Mouse (Mus musculus): Measurements from ENCODE around the gene Ahsg.

Ahsg gene

DNA sequence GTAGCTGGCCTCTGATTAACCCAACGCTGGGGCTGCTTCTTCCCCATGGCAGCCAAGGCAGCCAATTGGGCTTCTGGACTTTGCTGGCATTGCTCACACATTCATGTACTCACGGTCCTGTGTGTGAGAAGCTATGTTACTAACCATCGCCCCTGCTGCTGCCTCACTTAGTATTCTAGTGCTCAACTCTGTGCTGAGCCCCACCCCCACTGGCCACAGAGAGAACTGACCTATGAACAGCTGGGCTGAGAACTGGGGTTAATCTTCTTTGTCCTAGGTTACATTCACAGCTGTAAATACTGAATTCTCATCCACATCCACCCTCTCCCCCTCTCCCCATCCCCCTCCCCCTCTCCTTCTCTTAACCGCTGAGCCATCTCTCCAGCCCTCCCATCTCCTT, 2.2 kb upstream of the Ahsg start:
- no peak for DNase-seq

DNA sequence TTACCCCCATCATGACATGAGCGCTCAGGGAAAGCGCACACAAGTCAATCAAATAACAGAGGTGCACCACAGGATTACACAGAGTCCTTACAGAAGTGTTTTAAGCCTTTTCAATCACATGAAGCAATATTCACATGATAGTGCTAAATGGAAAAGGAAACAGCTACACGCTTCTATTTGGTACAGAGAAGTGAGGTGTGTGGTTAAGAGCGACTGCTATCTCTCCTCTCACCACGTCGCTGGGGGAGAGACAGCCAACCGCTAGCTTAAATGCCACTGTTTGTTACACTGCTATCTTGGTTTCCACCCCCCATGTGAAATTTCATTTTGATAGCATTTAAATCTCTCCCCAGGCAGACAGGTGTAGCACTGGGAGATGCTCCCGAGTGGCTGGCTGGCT, 1.4 kb upstream of the Ahsg start:
- no peak for DNase-seq

DNA sequence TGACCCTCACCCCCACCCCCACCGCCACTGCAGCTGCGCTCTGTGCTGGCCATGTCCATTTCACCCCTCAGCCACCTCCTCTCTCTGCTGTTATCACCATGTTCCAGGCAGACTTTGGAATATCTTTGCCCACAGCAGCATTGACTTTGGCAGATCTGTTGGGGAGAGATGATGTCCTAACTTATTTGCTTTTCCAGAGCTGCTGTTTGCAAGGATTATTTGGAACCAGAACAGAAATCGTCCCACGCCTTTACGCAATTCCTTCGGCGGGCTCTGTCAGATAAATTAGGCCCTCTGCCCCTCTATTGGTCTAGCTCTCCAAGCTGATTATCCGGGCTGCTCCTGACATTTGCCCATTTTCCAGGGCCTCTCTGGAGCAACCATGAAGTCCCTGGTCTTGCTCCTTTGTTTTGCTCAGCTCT, 667 bp downstream of the Ahsg start:
- DNase-seq, result no peak

DNA sequence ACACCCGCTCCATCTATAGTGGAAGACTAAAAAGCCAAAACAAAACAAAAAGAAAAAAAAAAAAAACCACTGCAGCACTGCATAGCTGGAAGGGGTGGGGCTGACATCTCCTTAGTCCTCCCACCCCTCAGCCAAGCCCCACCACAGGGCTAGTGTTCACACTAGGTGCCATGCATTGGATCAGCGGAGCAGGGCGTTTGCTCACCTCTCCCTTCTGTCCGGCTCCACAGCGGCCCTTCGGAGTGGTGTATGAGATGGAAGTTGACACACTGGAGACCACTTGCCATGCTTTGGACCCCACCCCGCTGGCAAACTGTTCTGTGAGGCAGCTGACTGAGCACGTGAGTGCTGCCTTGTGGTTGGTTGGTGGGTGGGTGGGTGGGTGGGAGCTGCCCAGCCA, 3.0 kb downstream of the Ahsg start:
- DNase-seq, result no peak

DNA sequence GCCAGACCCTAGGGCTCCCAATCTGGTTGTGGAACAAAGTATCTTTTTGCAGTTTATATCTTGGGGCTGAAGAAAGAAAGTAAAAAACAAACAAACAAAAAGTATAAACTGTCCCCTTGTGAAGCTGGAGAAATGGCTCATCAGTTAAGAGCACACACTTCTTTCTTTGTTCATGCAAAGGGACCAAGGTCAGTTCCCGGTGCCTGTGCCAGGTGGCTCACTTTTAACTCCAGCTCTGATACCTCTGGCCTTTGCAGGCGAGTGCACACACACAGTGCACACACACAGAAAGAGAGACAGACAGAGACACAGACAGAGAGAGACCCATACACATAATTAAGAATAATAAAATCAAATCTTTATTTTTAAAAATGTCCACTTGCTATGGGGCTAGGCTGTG, 5.5 kb downstream of the Ahsg start:
- no peak for DNase-seq

DNA sequence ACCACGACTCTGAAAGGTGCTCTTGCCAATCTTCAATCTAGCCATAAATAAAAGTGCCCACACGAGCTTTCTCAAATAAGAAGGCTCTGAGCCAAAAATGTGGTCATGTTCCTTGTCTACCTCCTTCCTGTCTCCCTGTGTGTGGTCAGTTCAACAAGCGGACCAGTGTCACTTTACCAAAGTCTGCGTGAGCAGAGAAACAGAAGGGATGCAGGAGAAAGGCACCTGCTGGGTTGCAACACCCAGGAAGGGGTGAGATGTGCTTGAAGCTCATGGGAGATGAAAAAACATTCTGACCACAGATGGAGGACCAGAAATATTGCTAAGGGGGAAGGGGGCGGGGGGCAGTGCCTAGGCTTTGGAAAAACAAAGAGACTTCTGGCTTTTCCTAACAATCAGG, 8.3 kb downstream of the Ahsg start:
- no peak for DNase-seq

DNA sequence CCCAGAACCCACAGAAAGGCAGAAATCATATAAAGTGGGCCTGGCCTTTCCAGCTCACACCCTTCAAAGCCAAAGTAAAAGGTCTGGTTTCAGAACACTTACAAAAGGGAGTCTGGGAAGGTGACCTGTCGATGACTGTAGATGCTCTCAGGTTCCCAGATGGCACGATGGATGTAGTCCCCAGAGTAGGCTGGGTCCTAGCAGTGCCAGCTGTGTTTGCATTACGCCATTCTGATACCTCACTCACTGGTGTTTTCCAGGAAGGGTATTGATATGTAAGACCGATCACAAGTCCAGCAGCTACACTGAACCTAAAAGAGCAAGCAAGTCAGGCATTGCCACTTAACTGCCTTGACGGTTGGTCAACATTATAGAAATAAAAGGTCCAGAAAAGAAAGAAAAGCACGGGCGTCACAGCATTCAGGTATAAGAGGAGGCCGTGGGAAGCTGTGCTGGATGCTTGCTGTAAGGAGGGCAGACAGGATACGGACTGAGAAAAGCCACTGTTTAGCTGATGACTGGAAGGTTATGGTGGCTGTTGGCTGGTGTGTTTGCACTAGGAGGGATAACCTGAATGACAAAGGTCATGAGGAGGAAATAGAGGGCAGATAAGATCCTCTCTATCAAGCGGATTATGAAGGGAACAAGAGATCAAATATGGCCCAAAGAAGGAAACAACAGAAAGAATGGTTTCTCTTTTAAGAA, 8.9 kb downstream of the Ahsg start:
- DNase-seq, result no peak

DNA sequence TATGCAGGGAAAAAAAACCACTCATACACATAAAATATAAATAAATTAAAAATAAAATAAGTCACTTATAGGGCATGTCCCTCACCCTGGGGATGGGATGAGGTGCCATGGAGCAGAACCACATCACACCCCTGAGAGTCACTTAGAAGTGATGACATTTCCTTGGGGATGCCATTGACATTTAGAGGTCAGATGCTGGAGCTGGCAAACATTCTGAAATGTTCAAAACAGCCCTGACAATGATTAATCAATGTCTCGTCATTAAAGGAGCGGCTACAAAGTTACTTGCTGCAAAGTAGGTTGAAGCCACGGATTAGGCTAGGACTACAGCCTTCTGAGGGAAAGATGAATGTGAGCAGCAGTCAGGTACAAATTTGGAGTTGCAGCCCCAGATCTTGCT, 10.2 kb downstream of the Ahsg start:
- no peak for DNase-seq

DNA sequence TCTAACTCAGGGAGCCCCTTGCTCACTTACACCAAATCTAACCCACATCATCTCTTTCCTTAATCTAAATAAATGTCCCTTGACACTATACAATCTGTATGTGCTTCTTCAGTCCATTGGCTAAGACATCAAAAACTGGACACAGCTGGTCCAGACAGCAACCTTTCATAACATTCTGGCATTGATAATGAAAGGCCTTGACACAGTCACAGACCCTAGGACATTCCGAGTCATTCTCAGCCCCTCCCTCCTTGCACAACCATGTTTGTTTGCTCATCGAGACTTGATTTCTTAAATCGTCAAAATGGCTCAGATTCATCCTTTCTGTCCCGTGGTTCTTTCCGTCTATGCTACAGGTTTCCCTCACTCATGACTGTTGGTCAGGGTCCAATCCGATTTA, 18.2 kb downstream of the Ahsg start:
- no peak for DNase-seq

DNA sequence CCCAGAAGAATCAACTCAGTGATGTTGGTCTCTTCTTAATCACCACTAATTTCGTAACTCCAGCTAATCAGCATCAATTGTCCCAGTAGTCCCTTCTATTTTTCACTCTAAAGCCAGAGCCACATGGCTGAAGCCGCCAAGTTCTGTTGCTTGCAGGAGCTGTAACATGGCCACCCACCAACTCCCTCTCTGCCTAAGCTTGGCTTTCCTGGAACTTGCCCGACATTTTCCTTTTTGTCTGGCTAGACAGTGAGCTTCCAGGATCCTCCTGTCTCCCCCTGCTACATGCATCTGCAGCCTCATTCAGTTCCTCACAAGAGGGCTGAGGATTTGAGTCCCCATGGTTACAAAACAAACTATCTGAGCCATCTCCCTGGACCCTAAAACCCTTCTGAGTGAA, 20.9 kb downstream of the Ahsg start:
- no peak for DNase-seq

DNA sequence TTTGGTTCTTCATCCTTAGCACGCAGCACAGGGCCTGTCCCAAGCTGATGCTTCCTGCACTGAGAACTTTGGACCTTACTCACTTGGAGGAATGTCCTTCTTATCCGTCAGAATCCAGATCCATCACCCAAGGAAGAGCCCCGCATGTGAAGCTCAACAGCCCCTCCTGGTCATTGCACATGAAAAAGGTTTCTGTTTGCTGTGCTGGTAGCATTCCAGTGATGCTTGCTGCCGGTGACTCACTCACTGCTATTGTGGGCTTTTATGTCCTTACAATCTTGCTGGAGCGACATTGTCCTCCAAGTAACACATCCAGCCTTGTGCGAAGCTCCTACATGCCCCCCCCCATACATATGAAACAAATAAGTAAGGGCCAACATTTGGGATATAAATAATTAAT, 21.8 kb downstream of the Ahsg start:
- no peak for DNase-seq

DNA sequence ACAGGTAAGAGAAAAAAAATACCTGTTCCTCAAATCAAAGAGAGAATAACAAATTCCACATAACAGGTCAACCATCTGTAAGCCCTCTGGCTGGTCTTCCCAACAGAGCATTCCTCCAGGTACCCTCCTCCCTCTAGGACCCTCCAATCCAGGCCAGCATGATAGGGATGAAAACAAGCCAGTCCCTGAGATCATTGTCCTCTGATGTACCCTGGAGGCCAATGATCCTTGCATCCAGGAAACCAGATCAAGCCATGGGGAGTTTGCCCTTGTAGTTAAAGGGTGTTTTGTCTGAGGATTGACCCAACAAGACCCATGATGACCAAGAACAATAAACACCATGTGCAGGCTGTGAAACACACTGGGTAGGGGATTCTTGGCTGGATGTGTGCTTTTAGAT, 23.2 kb downstream of the Ahsg start:
- DNase-seq, result no peak

DNA sequence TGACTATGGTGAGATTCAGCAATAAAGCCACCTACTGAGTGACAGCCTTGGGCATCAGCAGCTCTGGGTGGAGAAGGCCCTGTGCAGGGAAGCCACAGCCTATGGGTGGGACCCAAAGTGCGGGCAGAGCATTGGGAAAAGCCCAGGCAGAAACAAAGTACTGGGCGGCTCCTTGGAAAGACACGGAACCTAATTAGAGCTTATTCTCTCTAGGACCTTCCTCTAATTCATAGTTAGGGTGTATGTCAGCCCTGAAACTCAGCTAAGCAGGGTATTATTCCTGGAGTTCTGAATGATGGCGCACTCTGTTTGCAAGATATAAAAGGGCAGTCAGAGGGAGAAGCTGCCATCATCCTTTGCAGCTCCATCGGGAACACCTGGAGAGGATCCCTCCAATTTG, 27.0 kb downstream of the Ahsg start, which contains the start of gene Fetub:
Gene Fetub, plus strand, starts transcription at position 301 of the 400 bp plus-strand sequence.
- DNase-seq, result no peak

DNA sequence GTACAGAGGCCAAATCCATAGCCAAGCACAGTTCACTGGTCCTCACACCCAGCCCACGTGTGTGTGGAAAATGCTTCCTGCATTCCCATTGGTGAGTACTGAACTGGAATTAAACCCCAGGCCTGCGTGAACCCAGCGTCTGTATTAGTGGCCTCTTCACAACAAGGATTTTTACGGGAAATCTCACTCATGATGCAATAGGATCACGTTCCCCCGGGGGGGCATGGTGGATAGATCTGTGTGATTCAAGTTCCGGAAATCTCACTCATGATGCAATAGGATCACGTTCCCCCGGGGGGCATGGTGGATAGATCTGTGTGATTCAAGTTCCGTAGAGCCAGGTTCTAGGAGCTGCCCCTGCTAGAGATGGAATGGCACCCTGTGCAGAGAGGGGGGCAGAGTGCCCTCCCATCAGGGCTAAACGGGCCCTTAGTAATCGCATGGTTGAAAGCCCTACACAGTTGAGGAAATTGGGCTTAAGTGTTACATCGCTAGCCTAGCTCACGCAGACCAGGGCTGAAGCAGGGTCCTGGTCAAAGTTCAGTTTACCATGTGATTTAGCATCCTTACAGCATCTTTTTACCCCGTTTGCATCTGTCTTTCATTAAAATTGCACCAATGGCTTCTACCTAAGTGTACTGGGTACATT, 27.7 kb downstream of the Ahsg start:
- DNase-seq, result no peak

DNA sequence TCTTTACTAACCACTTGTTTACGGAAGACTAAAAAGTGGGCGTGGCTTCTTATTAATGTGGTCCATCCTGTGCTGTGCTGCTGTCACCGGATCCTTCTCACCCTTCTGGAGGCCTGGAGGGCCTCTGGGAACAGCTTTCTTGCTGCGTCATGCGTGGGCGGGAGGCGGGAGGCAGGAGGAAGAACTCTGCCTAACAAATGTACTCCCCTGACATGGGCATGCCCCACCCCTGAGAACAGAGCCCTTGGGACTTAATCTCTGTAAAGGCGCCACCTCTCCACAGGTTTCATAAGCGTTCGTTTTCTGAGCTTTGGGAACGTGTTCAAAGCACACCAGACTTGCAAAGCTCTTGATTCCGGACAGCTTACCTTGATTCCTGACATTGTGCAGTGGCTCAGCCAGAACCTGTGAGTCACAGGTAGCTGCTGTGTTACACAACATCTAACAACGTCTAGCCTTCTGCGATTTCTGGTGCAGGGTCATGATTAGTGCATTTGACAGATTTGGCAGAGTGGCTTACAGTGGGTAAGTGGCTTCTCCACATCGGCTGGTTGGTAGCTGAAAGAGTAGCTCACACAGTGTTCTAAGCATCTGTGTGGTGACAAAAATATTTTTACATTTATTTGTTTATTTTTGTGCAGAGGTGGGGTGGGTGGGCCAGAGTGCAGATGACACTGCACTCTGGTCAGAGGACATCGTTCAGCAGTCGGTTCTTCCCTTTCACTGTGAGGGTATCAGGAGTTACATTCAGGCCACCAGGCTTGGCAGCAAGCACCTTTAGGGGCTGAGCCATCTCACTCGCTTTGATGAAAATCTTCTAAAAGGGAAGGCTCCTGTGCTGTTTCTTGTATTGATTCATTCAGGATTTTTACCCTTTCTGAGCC, 29.1 kb downstream of the Ahsg start:
- no peak for DNase-seq

DNA sequence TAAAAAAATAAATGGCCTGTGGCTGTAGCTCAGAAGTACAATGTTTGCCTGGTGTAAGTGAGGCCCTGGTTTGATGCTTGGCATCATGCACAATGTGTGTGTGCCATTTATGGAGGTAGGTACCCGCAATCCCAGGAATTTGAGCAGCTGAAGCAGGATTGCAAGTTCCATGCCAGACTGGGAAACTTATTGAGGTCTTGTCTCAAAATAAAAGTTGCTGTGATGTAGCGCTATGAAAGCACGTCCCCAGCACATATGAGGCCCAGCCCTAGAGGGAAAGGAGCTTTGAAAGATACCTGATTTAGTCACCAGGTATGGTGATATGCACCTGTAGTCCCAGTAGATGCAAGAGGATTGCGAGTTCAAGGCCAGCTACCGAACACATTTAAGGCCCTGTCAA, 30.7 kb downstream of the Ahsg start:
- DNase-seq, result no peak

DNA sequence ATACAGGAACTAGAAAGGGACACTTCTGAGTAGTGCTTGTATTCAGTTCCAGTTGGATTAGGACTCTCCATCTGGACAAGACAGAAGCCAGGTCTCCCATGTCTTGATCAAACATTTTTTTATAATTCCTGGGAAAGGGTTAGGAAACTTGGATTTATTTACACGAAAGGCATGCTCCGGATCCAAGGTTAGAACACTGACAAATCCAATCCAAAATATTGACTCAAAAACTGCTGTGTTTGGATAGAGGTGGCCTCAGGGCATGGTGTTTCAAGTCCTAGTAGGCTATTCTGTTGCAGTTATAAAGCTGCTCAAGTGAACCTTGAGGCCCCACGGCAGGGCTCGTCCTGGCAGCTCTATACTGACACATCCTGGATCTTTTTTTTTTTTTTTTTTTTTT, 31.4 kb downstream of the Ahsg start:
- no peak for DNase-seq

DNA sequence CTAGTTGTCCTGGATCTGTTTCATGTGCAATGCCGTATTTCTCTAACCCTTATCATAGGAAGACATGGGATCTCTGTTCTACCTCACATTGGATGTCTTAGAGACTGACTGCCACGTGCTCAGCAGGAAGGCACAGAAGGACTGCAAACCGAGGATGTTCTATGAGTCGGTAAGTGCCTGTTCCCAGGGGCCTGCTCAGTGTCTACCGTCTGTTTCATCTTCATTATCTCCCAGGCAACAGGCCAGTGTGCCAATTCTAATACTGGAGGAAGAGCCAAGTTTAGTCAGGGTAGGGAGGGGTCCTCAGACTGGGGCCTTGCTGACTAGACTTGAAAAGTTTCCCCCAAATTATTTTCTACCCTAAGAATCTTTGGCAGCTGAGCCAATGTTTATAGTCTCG, 38.5 kb downstream of the Ahsg start:
- no peak for DNase-seq

DNA sequence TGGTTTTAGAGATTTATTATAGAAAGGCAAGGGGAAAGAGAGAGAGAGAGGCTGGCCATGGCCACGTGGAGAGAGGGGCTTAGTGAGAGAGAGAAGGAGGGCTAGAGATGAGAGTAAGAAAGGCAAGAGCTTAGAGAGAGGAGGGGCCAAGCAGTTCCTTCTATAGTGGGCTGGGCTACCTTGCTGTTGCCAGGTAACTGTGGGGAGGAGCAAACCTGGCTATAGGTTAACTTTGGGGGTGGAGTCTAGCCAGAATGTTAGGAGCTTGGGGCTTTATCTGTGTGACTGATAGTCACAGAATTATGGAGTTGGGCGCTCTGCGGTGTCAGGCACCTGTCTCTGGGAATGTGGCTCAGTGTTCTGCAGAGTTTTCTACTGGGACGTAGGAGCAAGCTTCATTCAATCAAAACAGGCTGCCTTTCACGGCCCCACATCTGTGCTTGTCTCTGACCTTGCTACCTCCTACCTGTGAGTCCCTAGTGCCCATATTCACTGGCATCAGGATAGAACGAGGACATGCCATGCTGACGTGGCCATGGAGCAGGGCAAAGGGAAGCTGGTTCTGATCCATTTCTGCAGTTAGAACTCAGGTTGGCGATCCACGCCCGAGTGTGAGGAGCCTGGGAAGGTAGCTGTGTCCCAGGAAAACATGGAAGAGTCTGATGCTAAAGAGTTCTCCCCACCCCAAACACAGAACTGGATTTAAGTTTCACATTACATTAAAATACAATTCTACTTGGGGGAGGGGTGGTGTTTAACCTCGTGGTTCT, 40.5 kb downstream of the Ahsg start:
- DNase-seq, result no peak

DNA sequence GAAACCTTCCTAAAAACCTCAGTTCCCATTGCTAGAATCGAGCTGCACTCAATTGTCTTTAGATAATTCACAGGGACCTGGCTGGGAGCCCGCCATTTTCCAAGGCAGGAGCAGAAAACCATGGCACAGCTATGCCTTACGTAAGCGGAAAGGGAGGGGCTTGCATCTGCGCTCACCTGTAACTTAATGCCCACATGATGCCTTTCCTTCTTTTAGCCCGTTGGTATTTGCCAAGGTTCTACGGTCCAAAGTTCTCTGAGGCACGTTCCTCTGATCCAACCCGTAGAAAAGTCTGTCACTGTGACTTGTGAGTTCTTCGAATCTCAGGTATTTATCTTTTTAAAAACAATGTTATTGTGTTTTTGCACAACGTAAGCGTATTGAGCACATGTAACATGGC, 46.6 kb downstream of the Ahsg start:
- DNase-seq, result no peak

DNA sequence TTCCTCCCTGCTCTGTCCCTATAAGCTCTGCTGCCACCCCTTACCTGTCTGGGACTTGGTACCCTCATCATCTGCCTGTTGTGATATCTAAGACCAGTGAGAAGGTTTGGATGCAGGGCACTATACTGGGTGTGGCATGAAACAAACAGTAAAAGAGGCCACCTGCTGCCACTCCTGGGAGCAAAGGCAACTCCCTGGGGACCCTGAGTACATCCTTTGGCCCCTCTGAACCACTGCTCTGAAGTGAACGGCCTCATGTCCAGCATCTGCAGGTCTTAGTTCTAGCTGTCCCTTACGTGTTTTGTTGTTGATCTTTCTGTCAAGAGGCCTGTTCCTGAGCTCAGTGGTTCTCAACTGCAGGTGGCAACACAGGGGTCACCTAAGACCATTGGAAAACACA, 47.5 kb downstream of the Ahsg start:
- DNase-seq, result no peak

DNA sequence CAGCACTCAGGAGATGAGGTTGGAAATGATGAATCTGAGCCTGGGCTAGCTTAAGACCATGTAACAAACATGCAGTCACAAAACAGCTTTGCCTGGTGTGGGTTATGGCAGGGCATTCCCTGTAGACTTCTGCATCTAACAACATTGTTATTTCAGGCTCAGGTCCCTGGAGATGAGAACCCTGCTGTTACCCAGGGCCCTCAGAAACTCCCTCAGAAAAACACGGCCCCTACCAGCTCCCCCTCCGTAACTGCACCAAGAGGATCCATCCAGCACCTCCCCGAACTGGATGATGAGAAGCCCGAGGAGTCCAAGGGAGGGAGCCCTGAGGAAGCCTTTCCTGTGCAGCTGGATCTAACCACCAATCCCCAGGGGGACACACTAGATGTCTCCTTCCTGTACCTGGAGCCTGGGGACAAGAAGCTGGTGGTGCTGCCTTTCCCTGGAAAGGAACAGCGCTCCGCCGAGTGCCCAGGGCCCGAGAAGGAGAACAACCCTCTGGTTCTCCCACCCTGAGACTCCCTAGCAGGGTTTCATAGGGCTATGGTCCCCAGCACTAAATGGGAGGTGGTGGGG, 48.1 kb downstream of the Ahsg start:
- DNase-seq, result no peak

Measured in cerebellum, adult 11-12 months (tissue).